Mouse (Mus musculus) Patski (cell line): ENCODE measurements around the gene Actl7a. TPM values are rescaled to one million over a fixed set of nuclear protein-coding genes. Genes with fewer than 3 reads are reported as not detected.

Experiments
- ATAC-seq: fragments of 100-300 bp; one replicate; pipeline ENCODE4 v1.8.0; 2021
- CTCF ChIA-PET: fragments of 350-600 bp; sonication (Branson Sonifier 250); formaldehyde crosslinking; loops from one replicate; lab custom pipeline; 2022; ENCODE audit warnings: inconsistent platforms; lab: Charles Lee
- POLR2A ChIA-PET: fragments of 350-600 bp; sonication (Branson Sonifier 250); formaldehyde crosslinking; loops from one replicate; lab custom pipeline; 2022; ENCODE audit warnings: antibody characterized with exemption, inconsistent platforms; lab: Charles Lee
- DNase-seq: peaks from one replicate; pipeline ENCODE4 v3.0.0-alpha.2; 2011; ENCODE audit warnings: low read depth, low spot score
- H3K27me3 ChIP-seq: fragments of 371-371 bp; one replicate; pipeline ENCODE4 v1.5.1; 2021
- CTCF ChIP-seq: fragments of 100-300 bp; IDR thresholded peaks from one replicate; pipeline ENCODE4 v1.5.1; 2021
- in situ Hi-C: fragments of 300-500 bp; cut with MboI; formaldehyde crosslinking; loops from 3 replicates; pipeline ENCODE4 v1.11.1; 2018; ENCODE audit warnings: low pct_unique_long_range_greater_than_20kb, mixed read lengths
- polyA plus RNA-seq: library from polyadenylated mRNA; unstranded; gene quantifications from one replicate; pipeline ENCODE4 v1.2.3, GENCODE M21; 2021

The Actl7a gene
- not detected for polyA plus RNA-seq

DNA sequence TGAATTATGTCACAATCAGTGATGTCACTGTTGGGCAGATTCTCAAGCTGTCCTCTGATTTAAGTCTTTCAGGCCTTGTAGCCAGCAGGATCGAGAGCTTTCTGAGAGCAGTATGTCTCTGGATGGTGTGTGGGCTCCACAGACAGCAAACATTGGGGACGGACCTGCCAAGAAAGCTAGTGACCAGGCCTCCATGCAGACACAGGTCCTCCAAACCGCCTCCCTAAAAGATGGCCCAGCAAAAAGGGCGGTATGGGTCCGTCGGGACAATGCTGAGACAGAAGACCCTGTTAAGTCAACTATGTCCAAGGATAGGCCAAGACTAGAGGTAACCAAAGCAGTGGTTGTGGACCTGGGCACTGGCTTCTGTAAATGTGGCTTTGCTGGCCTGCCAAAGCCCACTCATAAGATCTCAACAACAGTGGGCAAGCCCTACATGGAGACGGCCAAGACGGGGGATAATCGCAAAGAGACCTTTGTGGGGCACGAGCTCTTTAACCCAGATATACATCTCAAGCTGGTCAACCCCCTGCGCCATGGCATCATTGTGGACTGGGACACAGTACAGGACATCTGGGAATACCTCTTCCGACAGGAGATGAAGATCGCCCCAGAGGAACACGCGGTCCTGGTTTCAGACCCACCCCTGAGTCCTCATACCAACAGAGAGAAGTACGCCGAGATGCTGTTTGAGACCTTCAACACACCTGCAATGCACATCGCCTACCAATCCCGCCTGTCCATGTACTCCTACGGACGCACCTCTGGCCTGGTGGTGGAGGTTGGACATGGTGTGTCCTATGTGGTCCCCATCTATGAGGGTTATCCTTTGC is at the start of gene Actl7a:
Actl7a (plus strand) TSS at position 51 of the 833 bp plus-strand sequence.
- in situ Hi-C loops, result no loop called here
- ChIA-PET POLR2A (no interaction called here), CTCF (no interaction called here)
- ATAC-seq (no peak), DNase-seq (no peak)
- no peaks in the 10 kb centered on the region for H3K27me3 ChIP-seq
- no peak for TF ChIP-seq CTCF

DNA sequence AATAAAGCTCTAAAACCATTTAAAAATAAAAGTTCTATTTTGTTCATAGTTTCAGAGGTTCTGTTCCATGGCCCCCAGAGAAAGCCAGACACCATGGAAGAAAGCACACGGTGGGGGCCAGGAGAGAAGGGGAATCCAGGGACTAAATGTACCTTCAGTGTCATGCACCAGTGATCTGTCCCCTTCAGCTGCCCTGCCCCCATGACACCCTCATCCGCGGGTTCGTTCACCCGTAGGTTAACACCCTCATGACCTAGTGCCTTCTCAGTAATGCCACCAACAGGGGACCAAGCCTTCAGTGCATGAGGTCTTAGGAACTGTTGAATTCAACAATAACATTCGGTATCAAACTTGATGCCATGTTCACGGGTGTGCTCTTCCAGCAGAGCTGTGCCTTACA is 46.8 kb upstream of the Actl7a start:
- no peaks in the 10 kb centered on the region for H3K27me3 ChIP-seq
- DNase-seq, result no peak
- ChIA-PET POLR2A (no interaction called here), CTCF (interaction anchor here (1.3 kb wide), 1 partner anchor 11 kb away, joined by 5 read pairs; no protein-coding TSS in a partner anchor)
- no peak for TF ChIP-seq CTCF
- no peak for ATAC-seq
- in situ Hi-C loops, result loop anchor here (25.0 kb wide), 2 partner anchors 334 to 1234 kb away; no protein-coding TSS in a partner anchor

DNA sequence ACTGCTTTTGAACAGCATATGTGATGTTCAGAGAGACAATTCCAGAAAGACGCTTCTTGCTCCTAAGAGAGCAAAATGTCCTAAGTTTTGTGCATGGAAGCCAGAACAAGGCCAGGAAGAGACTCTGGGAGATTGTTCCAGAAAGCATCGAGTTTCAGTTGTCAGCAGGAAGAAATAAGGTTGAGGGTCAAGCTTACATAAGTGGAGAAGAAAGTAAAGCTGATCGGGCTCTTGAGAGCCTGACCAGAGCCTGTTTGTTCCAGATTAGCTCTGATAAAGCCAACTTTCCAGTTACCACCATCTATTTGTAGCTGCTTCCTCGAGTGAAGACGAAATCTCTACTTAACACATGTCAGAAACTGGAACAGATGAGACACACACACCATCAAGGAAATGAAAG is 44.5 kb upstream of the Actl7a start:
- ChIA-PET CTCF (interaction anchor here (1.2 to 1.6 kb wide), 2 partner anchors 9 to 15 kb away, joined by 3 read pairs; no protein-coding TSS in a partner anchor), POLR2A (no interaction called here)
- H3K27me3 ChIP-seq, result no peaks in the 10 kb centered on the region
- ATAC-seq (no peak), DNase-seq (no peak)
- TF ChIP-seq CTCF, result no peak
- in situ Hi-C loops, result loop anchor here (25.0 kb wide), 2 partner anchors 336 to 1236 kb away; no protein-coding TSS in a partner anchor

GRCm38 (mm10) chr4:56702234-56702633 is 41.0 kb upstream of the Actl7a start:
- no peak for DNase-seq
- no peak for ATAC-seq
- H3K27me3 ChIP-seq, result no peaks in the 10 kb centered on the region
- POLR2A ChIA-PET, result no interaction called here
- no peak for TF ChIP-seq CTCF
- CTCF ChIA-PET, result no interaction called here
- in situ Hi-C loops, result no loop called here

DNA sequence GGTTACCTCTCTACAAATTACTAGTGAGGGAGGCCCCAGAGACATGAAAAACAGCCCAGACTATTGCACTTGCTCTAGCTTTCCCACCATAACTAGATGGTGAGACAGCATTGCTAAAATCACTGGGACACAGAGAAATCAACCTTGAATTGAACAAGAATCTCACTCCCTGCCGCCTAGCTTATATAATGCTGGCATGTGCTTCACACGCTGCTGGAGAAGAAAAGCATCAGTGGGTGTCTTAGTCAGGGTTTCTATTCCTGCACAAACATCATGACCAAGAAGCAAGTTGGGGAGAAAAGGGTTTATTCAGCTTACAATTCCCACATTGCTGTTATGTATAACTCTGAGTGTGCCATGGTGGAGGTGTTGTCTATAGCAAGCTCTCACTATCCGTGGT is 30.1 kb upstream of the Actl7a start:
- POLR2A ChIA-PET, result no interaction called here
- CTCF ChIA-PET, result no interaction called here
- no peak for ATAC-seq
- no peaks in the 10 kb centered on the region for H3K27me3 ChIP-seq
- TF ChIP-seq CTCF, result no peak
- no peak for DNase-seq
- in situ Hi-C loops, result no loop called here

GRCm38 (mm10) chr4:56716801-56717200 is 26.4 kb upstream of the Actl7a start:
- H3K27me3 ChIP-seq, result no peaks in the 10 kb centered on the region
- DNase-seq, result no peak
- in situ Hi-C loops, result no loop called here
- POLR2A ChIA-PET, result no interaction called here
- CTCF ChIA-PET, result no interaction called here
- no peak for TF ChIP-seq CTCF
- ATAC-seq, result no peak

DNA sequence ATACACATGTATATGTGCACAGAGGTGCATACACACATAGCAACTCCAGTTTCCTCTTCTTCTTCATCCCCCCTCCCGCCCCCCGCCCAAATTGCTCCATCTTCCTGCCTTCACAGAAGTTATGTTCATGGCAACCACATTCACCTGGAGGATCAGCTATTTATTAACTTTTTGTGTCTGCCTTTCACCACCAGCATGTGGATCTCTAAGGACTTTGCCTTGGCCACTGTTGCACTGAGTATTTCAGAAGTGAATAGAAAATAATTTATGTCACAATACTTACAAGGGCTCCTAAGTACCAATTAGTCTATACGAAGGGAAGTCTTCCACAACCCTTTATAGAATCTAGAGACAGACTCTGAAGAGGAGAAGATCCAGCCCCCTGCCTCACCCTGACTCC is 25.3 kb upstream of the Actl7a start:
- in situ Hi-C loops, result no loop called here
- ChIA-PET CTCF (no interaction called here), POLR2A (interaction anchor here (0.6 kb wide), 1 partner anchor 1302 kb away, joined by 3 read pairs; no protein-coding TSS in a partner anchor)
- no peaks in the 10 kb centered on the region for H3K27me3 ChIP-seq
- no peak for TF ChIP-seq CTCF
- ATAC-seq (no peak), DNase-seq (no peak)

- CTCF ChIA-PET, result no interaction called here
- POLR2A ChIA-PET, result interaction anchor here (0.6 kb wide), 1 partner anchor 1303 kb away, joined by 3 read pairs; no protein-coding TSS in a partner anchor
- no peak for TF ChIP-seq CTCF
- no peak for DNase-seq
- in situ Hi-C loops, result no loop called here
- no peaks in the 10 kb centered on the region for H3K27me3 ChIP-seq
- ATAC-seq, result no peak
Measured at GRCm38 (mm10) chr4:56718573-56719442, 24.4 kb upstream of the Actl7a start.

- DNase-seq (no peak), ATAC-seq (no peak)
- POLR2A ChIA-PET, result interaction anchor here (0.5 kb wide), 1 partner anchor 1144 kb away, joined by 4 read pairs; no protein-coding TSS in a partner anchor
- TF ChIP-seq CTCF, result no peak
- CTCF ChIA-PET, result no interaction called here
- no peaks in the 10 kb centered on the region for H3K27me3 ChIP-seq
- in situ Hi-C loops, result no loop called here
Measured at GRCm38 (mm10) chr4:56719456-56719855, 23.8 kb upstream of the Actl7a start.

DNA sequence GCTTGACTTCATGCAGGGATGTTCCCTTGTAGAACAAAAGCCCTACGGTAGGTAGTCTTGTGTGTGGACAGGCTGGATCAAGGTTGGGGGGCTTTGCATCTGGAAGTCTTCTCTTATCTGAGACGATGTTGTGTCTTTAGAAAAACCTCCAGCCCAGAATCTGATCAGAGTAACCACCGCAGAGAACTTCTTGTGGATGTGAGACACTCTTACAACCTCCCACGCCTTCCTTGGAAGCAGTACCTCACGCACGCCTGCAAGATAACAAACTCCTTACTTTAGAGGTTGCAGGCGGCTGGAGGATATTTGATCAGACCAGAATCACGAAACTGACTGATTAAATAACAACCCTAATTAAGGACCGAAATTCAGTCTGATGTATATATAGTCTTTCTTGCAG is 22.8 kb upstream of the Actl7a start:
- H3K27me3 ChIP-seq, result no peaks in the 10 kb centered on the region
- POLR2A ChIA-PET, result no interaction called here
- CTCF ChIA-PET, result no interaction called here
- TF ChIP-seq CTCF, result no peak
- no peak for DNase-seq
- in situ Hi-C loops, result no loop called here
- ATAC-seq, result no peak
